Mouse (Mus musculus) cerebellum, postnatal 14 days (tissue): ENCODE measurements around the gene Scfd2.

Experiments used
- DNase-seq, 2 experiments: peaks; one replicate each; pipeline ENCODE4 v3.0.0; 2021; ENCODE audit warnings: mixed read lengths in 2 of 2

Scfd2 gene

GRCm38 (mm10) chr5:74267196-74267595 is 264.4 kb downstream of the Scfd2 start:
- peak; percentile 57 to 59 for DNase-seq

- peak; percentile 48 to 68 for DNase-seq
Measured at GRCm38 (mm10) chr5:74266476-74266819, 265.1 kb downstream of the Scfd2 start.

GRCm38 (mm10) chr5:74265601-74266475 is 265.7 kb downstream of the Scfd2 start:
- no peak for DNase-seq

- no peak for DNase-seq
Measured at GRCm38 (mm10) chr5:74265151-74265550, 266.4 kb downstream of the Scfd2 start.

GRCm38 (mm10) chr5:74264541-74264940 is 267.0 kb downstream of the Scfd2 start:
- DNase-seq = no peak

GRCm38 (mm10) chr5:74261016-74261415 is 270.5 kb downstream of the Scfd2 start:
- DNase-seq = no peak

- DNase-seq = no peak
Measured at GRCm38 (mm10) chr5:74260378-74260809, 271.2 kb downstream of the Scfd2 start.

- no peak for DNase-seq
Measured at GRCm38 (mm10) chr5:74256705-74257104, 274.9 kb downstream of the Scfd2 start.

- DNase-seq = no peak
Measured at GRCm38 (mm10) chr5:74254996-74255395, 276.6 kb downstream of the Scfd2 start.

GRCm38 (mm10) chr5:74253724-74254328 is 277.7 kb downstream of the Scfd2 start:
- no peak for DNase-seq

GRCm38 (mm10) chr5:74252672-74253286 is 278.8 kb downstream of the Scfd2 start:
- DNase-seq = peak; percentile 78 to 87

GRCm38 (mm10) chr5:74250947-74251346 is 280.6 kb downstream of the Scfd2 start:
- no peak for DNase-seq

- no peak for DNase-seq
Measured at GRCm38 (mm10) chr5:74250308-74250707, 281.3 kb downstream of the Scfd2 start.

- DNase-seq = peak; percentile 43 to 69
Measured at GRCm38 (mm10) chr5:74249794-74250193, 281.8 kb downstream of the Scfd2 start.

- no peak for DNase-seq
Measured at GRCm38 (mm10) chr5:74246971-74247370, 284.6 kb downstream of the Scfd2 start.

- no peak for DNase-seq
Measured at GRCm38 (mm10) chr5:74246453-74246852, 285.1 kb downstream of the Scfd2 start.

GRCm38 (mm10) chr5:74245641-74246145 is 285.9 kb downstream of the Scfd2 start:
- DNase-seq = no peak

- peak; percentile 89 to 90 for DNase-seq
Measured at GRCm38 (mm10) chr5:74244406-74245019, 287.0 kb downstream of the Scfd2 start.

GRCm38 (mm10) chr5:74242654-74243053 is 288.9 kb downstream of the Scfd2 start:
- no peak for DNase-seq

GRCm38 (mm10) chr5:74240926-74241680 is 290.5 kb downstream of the Scfd2 start:
- no peak for DNase-seq

- no peak for DNase-seq
Measured at GRCm38 (mm10) chr5:74240298-74240697, 291.3 kb downstream of the Scfd2 start.

GRCm38 (mm10) chr5:74239369-74239768 is 292.2 kb downstream of the Scfd2 start:
- no peak for DNase-seq
